Mouse (Mus musculus): Measurements from ENCODE around the gene Samd4b. TPM values are rescaled to one million over a fixed set of nuclear protein-coding genes. Genes with fewer than 3 reads are reported as not detected.

Samd4b gene
- polyA plus RNA-seq, 2 experiments = 4.5 to 12.0 TPM

DNA sequence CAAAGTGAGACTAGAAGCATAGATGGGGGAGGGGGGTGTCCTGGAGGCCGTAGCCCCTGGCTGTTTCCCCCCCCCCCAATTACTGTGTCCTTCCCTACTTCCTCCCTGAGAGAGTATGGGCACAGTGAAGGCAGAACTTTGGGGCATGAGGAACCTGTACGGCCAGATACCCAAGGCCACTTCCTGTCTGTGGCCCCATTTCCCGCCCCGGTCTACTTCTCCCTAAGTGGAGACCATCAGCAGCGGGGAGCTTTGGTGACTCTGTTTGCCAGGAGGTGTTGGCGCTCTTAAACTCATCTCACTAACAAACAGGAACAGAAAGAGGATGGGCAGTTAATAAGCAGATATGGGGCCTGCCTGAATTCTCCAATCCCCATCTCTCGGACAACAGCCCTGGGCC, 50.3 kb downstream of the Samd4b start:
- no peak overlapping the region for H3K4me3 ChIP-seq (ENCODE audit: insufficient read depth in 1 of 2, low read depth in 2 of 2, low read length in 2 of 2)
- no peaks in the 10 kb centered on the region for H3K4me1 ChIP-seq (replicated peaks; ENCODE audit: control insufficient read depth in 2 of 2, insufficient read depth in 2 of 2, low read length in 1 of 2)
- H3K27ac ChIP-seq = no peak overlapping the region
- H3K4me2 ChIP-seq (ENCODE audit: low read depth) = no peak overlapping the region
- H3K27me3 ChIP-seq (ENCODE audit: control insufficient read depth, insufficient read depth, low read length) = peaks cover 25% of the 10 kb centered on the region
- H3K9me3 ChIP-seq (ENCODE audit: control insufficient read depth, low read length) = no peaks in the 10 kb centered on the region
- 15% methylated on average over 7 of the region's 7 CpGs for WGBS (ENCODE audit: insufficient replicate concordance)
- DNase-seq (ENCODE audit: low read depth in 3 of 3, low spot score in 3 of 3) (no peak), ATAC-seq (ENCODE audit: insufficient read depth) (no peak)
- TF ChIP-seq EP300 (IDR thresholded peaks at IDR 0.05; ENCODE audit: low read depth) (no peak), CTCF (IDR thresholded peaks at IDR 0.05; ENCODE audit: low read depth) (no peak)
- no peak overlapping the region for H3K9ac ChIP-seq (replicated peaks)
- H3K36me3 ChIP-seq (replicated peaks; ENCODE audit: control insufficient read depth, insufficient read depth, low read depth) = no peaks in the 10 kb centered on the region

- no peak within 1 kb of the TSS for H3K4me3 ChIP-seq (ENCODE audit: insufficient read depth in 1 of 2, low read depth in 2 of 2, low read length in 2 of 2)
- no peak within 1 kb of the TSS for H3K9ac ChIP-seq (replicated peaks)
- peaks cover 25% of the 10 kb centered on the region for H3K27me3 ChIP-seq (ENCODE audit: control insufficient read depth, insufficient read depth, low read length)
- no peaks in the 10 kb centered on the region for H3K4me1 ChIP-seq (replicated peaks; ENCODE audit: control insufficient read depth in 2 of 2, insufficient read depth in 2 of 2, low read length in 1 of 2)
- H3K9me3 ChIP-seq (ENCODE audit: control insufficient read depth, low read length) = no peaks in the 10 kb centered on the region
- H3K4me2 ChIP-seq (ENCODE audit: low read depth) = no peak within 1 kb of the TSS
- H3K36me3 ChIP-seq (replicated peaks; ENCODE audit: control insufficient read depth, insufficient read depth, low read depth) = no peaks in the 10 kb centered on the region
- TF ChIP-seq EP300 (IDR thresholded peaks at IDR 0.05; ENCODE audit: low read depth) (no peak), CTCF (IDR thresholded peaks at IDR 0.05; ENCODE audit: low read depth) (no peak)
- DNase-seq (ENCODE audit: low read depth in 3 of 3, low spot score in 3 of 3) (no peak), ATAC-seq (ENCODE audit: insufficient read depth) (no peak)
- no peak within 1 kb of the TSS for H3K27ac ChIP-seq
- 2% methylated on average over 5 of the region's 5 CpGs for WGBS (ENCODE audit: insufficient replicate concordance)
Measured at GRCm38 (mm10) chr7:28547154-28547553, 50.8 kb downstream of the Samd4b start, which contains the start of gene Nccrp1. TSS of gene Nccrp1 (minus strand) at chr7:28547254.

DNA sequence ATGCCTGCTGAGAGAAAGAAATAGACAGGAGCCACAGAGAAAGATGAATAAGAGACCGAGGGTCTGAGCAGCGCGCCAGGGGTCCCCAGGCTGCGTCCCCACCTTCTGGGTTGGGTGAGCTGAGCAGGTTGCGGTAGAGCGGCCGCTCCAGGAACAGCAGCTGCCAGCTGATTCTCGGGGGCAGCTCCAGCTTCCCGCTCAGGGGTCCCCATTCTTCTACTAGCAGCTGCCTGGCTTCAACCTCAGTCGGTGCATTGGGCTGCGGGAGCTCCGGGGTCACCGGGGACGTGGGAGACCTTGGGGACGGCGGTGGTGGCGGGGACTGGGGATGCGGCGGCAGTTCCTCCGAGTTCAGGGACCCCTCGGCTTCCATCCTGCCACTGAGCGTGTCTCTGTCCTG, 51.3 kb downstream of the Samd4b start:
- Histone ChIP-seq H3K9me3 (ENCODE audit: control insufficient read depth, low read length) (no peaks in the 10 kb centered on the region), H3K27ac (no peak overlapping the region), H3K36me3 (replicated peaks; ENCODE audit: control insufficient read depth, insufficient read depth, low read depth) (no peaks in the 10 kb centered on the region), H3K9ac (replicated peaks) (no peak overlapping the region), H3K4me1 (replicated peaks; ENCODE audit: control insufficient read depth in 2 of 2, insufficient read depth in 2 of 2, low read length in 1 of 2) (no peaks in the 10 kb centered on the region), H3K4me2 (ENCODE audit: low read depth) (no peak overlapping the region), H3K4me3 (ENCODE audit: insufficient read depth in 1 of 2, low read depth in 2 of 2, low read length in 2 of 2) (no peak overlapping the region), H3K27me3 (ENCODE audit: control insufficient read depth, insufficient read depth, low read length) (peaks cover 25% of the 10 kb centered on the region)
- 3% methylated on average over 22 of the region's 22 CpGs for WGBS (ENCODE audit: insufficient replicate concordance)
- ATAC-seq (ENCODE audit: insufficient read depth) (no peak), DNase-seq (ENCODE audit: low read depth in 3 of 3, low spot score in 3 of 3) (no peak)
- TF ChIP-seq CTCF (IDR thresholded peaks at IDR 0.05; ENCODE audit: low read depth) (no peak), EP300 (IDR thresholded peaks at IDR 0.05; ENCODE audit: low read depth) (no peak)

DNA sequence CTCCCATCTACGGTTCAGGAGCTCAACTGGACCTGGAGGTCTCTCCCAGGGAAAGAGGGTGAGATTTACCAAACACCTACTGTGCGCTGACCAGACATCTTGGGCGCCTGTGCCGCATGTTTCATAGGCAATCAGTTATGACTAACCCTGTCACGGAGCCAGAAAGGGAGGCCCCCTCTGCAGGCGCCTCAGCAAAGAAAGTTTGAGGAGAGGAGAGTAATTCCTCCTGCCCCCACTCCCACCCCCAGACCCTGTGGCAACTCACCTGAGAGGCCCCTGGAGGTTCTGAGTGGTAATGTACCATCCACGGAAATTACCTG, 52.1 kb downstream of the Samd4b start:
- ATAC-seq (ENCODE audit: insufficient read depth) (no peak), DNase-seq (ENCODE audit: low read depth in 3 of 3, low spot score in 3 of 3) (no peak)
- TF ChIP-seq EP300 (IDR thresholded peaks at IDR 0.05; ENCODE audit: low read depth) (no peak), CTCF (IDR thresholded peaks at IDR 0.05; ENCODE audit: low read depth) (no peak)
- no peak overlapping the region for H3K4me2 ChIP-seq (ENCODE audit: low read depth)
- 50% methylated on average over 7 of the region's 7 CpGs for WGBS (ENCODE audit: insufficient replicate concordance)
- H3K9me3 ChIP-seq (ENCODE audit: control insufficient read depth, low read length) = no peaks in the 10 kb centered on the region
- H3K9ac ChIP-seq (replicated peaks) = no peak overlapping the region
- H3K36me3 ChIP-seq (replicated peaks; ENCODE audit: control insufficient read depth, insufficient read depth, low read depth) = no peaks in the 10 kb centered on the region
- H3K4me1 ChIP-seq (replicated peaks; ENCODE audit: control insufficient read depth in 2 of 2, insufficient read depth in 2 of 2, low read length in 1 of 2) = no peaks in the 10 kb centered on the region
- H3K4me3 ChIP-seq (ENCODE audit: insufficient read depth in 1 of 2, low read depth in 2 of 2, low read length in 2 of 2) = no peak overlapping the region
- peaks cover 25% of the 10 kb centered on the region for H3K27me3 ChIP-seq (ENCODE audit: control insufficient read depth, insufficient read depth, low read length)
- no peak overlapping the region for H3K27ac ChIP-seq

GRCm38 (mm10) chr7:28545048-28545890, 52.7 kb downstream of the Samd4b start:
- Histone ChIP-seq H3K36me3 (replicated peaks; ENCODE audit: control insufficient read depth, insufficient read depth, low read depth) (no peaks in the 10 kb centered on the region), H3K9me3 (ENCODE audit: control insufficient read depth, low read length) (no peaks in the 10 kb centered on the region), H3K4me3 (ENCODE audit: insufficient read depth in 1 of 2, low read depth in 2 of 2, low read length in 2 of 2) (no peak overlapping the region), H3K27me3 (ENCODE audit: control insufficient read depth, insufficient read depth, low read length) (peaks cover 25% of the 10 kb centered on the region), H3K9ac (replicated peaks) (no peak overlapping the region), H3K4me1 (replicated peaks; ENCODE audit: control insufficient read depth in 2 of 2, insufficient read depth in 2 of 2, low read length in 1 of 2) (no peaks in the 10 kb centered on the region), H3K4me2 (ENCODE audit: low read depth) (no peak overlapping the region), H3K27ac (no peak overlapping the region)
- no peak for ATAC-seq (ENCODE audit: insufficient read depth)
- TF ChIP-seq EP300 (IDR thresholded peaks at IDR 0.05; ENCODE audit: low read depth) (no peak), CTCF (IDR thresholded peaks at IDR 0.05; ENCODE audit: low read depth) (no peak)
- WGBS (ENCODE audit: insufficient replicate concordance) = 24% methylated on average over 14 of the region's 14 CpGs
- no peak for DNase-seq (ENCODE audit: low read depth in 3 of 3, low spot score in 3 of 3)
